Comparison of ENCODE assay signal across 8 mouse cellular contexts in the genomic region with DNA sequence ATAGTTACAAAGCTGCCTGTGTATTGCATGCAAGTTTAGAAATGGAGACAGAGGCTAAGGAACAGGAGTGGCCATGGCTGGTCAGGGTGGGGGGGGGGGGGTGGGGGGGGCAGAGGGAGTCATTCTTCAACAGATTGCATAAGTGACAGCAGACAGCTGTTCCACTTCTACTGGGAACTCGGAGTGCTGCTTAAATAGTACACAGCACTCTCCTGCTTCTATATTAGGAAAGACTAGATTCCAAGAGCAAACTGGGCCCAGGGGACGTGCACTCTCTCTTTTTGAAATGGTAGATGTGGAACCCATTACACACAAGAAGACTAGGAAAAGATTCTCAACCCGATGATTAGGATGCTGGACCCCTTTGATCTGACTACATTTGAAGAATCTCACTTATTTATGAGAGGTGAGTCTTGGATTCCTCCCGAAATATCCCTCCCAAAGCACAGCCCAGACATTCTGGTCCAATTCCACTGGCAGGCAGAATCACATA. TPM values are rescaled to one million over a fixed set of nuclear protein-coding genes. Genes with fewer than 3 reads are reported as not detected.
DNase-seq lines count a peak whose midpoint lies in the region; ATAC-seq and TF ChIP-seq lines count a peak whose summit lies in the region.

A gene (plus strand): TSS at position 269 of the 493 bp plus-strand sequence.

- H3K4me1 ChIP-seq in embryonic facial prominence, embryonic 14.5 days (ENCODE audit: control insufficient read depth, insufficient read depth, low read length) = peaks cover 6% of the 10 kb centered on the region; the same call in 1 of the 2 replicates
- peaks cover 11% of the 10 kb centered on the region; the same call in 1 of the 2 replicates for H3K4me1 ChIP-seq in intestine, embryonic 15.5 days (replicated peaks)
- H3K4me1 ChIP-seq in liver, postnatal 0 days (ENCODE audit: insufficient read depth) = peaks cover 6% of the 10 kb centered on the region; the same call in 1 of the 2 replicates
- H3K4me1 ChIP-seq in midbrain, embryonic 16.5 days (ENCODE audit: control insufficient read depth, insufficient read depth, low read length) = no peaks in the 10 kb centered on the region
- no peaks in the 10 kb centered on the region for H3K4me1 ChIP-seq in hindbrain, embryonic 11.5 days (replicated peaks; ENCODE audit: control insufficient read depth, insufficient read depth, low read length)

- H3K27me3 ChIP-seq in embryonic facial prominence, embryonic 14.5 days (replicated peaks; ENCODE audit: control insufficient read depth, insufficient read depth, low read length) = no peaks in the 10 kb centered on the region
- no peaks in the 10 kb centered on the region for H3K27me3 ChIP-seq in intestine, embryonic 15.5 days (replicated peaks)
- H3K27me3 ChIP-seq in liver, postnatal 0 days (ENCODE audit: insufficient read depth, low read length) = no peaks in the 10 kb centered on the region
- no peaks in the 10 kb centered on the region for H3K27me3 ChIP-seq in midbrain, embryonic 16.5 days (ENCODE audit: control insufficient read depth, insufficient read depth, low read depth, low read length)
- H3K27me3 ChIP-seq in hindbrain, embryonic 11.5 days (ENCODE audit: control insufficient read depth, insufficient read depth, low read length) = no peaks in the 10 kb centered on the region

- no peak within 1 kb of the TSS for H3K9ac ChIP-seq in embryonic facial prominence, embryonic 14.5 days (ENCODE audit: low read depth, low read length)
- H3K9ac ChIP-seq in intestine, embryonic 15.5 days = 0 out of 2 replicates have a peak within 1 kb of the TSS, but pooled peaks have one; percentile 6
- no peak within 1 kb of the TSS for H3K9ac ChIP-seq in liver, postnatal 0 days (replicated peaks)
- H3K9ac ChIP-seq in midbrain, embryonic 16.5 days (ENCODE audit: low read depth, low read length) = no peak within 1 kb of the TSS
- no peak within 1 kb of the TSS for H3K9ac ChIP-seq in hindbrain, embryonic 11.5 days (ENCODE audit: low read depth, low read length)

- H3K27ac ChIP-seq in embryonic facial prominence, embryonic 14.5 days (replicated peaks; ENCODE audit: low read depth, low read length) = peak within 1 kb of the TSS; percentile 22
- peak within 1 kb of the TSS; percentile 88 for H3K27ac ChIP-seq in intestine, embryonic 15.5 days
- 0 out of 2 replicates have a peak within 1 kb of the TSS, but pooled peaks have one; percentile 16 for H3K27ac ChIP-seq in liver, postnatal 0 days (ENCODE audit: low read depth)
- H3K27ac ChIP-seq in midbrain, embryonic 16.5 days (ENCODE audit: low read length) = no peak within 1 kb of the TSS
- H3K27ac ChIP-seq in hindbrain, embryonic 11.5 days (ENCODE audit: low read depth, low read length) = no peak within 1 kb of the TSS

- peak; percentile 31 to 60 for DNase-seq in left cerebral cortex, postnatal 14 days (ENCODE audit: low spot score in 2 of 2)
- no peak for DNase-seq in left cerebral cortex, adult 8-10 months (ENCODE audit: low spot score in 2 of 2)
- peak; percentile 73 for DNase-seq in embryonic facial prominence, embryonic 14.5 days (ENCODE audit: low spot score)
- no peak for DNase-seq in liver, postnatal 0 days
- DNase-seq in spleen, adult 12 weeks (ENCODE audit: low spot score) = no peak
- DNase-seq in hindbrain, embryonic 11.5 days (ENCODE audit: low spot score) = no peak

- WGBS in embryonic facial prominence, embryonic 14.5 days = 31% methylated on average over 4 of the region's 4 CpGs
- WGBS in intestine, embryonic 15.5 days = 34% methylated on average over 4 of the region's 4 CpGs
- WGBS in liver, postnatal 0 days (ENCODE audit: insufficient replicate concordance) = 55% methylated on average over 4 of the region's 4 CpGs
- WGBS in midbrain, embryonic 16.5 days = 77% methylated on average over 4 of the region's 4 CpGs
- WGBS in hindbrain, embryonic 11.5 days = 60% methylated on average over 4 of the region's 4 CpGs

- TF ChIP-seq EP300 in liver, postnatal 0 days (IDR thresholded peaks at IDR 0.05; ENCODE audit: low read depth) = no peak

- intact Hi-C loops in left cerebral cortex, postnatal 14 days (cut with DNase I) = no loop called here

- peaks cover 15% of the 10 kb centered on the region; the same call in 1 of the 2 replicates for H3K36me3 ChIP-seq in embryonic facial prominence, embryonic 14.5 days (ENCODE audit: control insufficient read depth, insufficient read depth, low read length)
- no peaks in the 10 kb centered on the region for H3K36me3 ChIP-seq in intestine, embryonic 15.5 days
- no peaks in the 10 kb centered on the region for H3K36me3 ChIP-seq in liver, postnatal 0 days (replicated peaks; ENCODE audit: insufficient read depth, low read length)
- H3K36me3 ChIP-seq in midbrain, embryonic 16.5 days (ENCODE audit: control insufficient read depth, insufficient read depth, low read length) = no peaks in the 10 kb centered on the region
- no peaks in the 10 kb centered on the region for H3K36me3 ChIP-seq in hindbrain, embryonic 11.5 days (ENCODE audit: control insufficient read depth, insufficient read depth, low read length)

- ATAC-seq in embryonic facial prominence, embryonic 14.5 days (ENCODE audit: low read depth) = peak; percentile 72; the same call in 1 of the 2 replicates
- peak; percentile 85 for ATAC-seq in intestine, embryonic 15.5 days
- ATAC-seq in liver, postnatal 0 days = no peak
- ATAC-seq in midbrain, embryonic 16.5 days = no peak
- no peak for ATAC-seq in hindbrain, embryonic 11.5 days (ENCODE audit: low FRiP score)

- H3K4me3 ChIP-seq in embryonic facial prominence, embryonic 14.5 days (ENCODE audit: low read depth, low read length) = no peak within 1 kb of the TSS
- H3K4me3 ChIP-seq in intestine, embryonic 15.5 days (replicated peaks) = no peak within 1 kb of the TSS
- H3K4me3 ChIP-seq in liver, postnatal 0 days (ENCODE audit: low read depth, low read length) = no peak within 1 kb of the TSS
- H3K4me3 ChIP-seq in midbrain, embryonic 16.5 days (ENCODE audit: low read depth, low read length) = no peak within 1 kb of the TSS
- H3K4me3 ChIP-seq in hindbrain, embryonic 11.5 days (ENCODE audit: low read depth, low read length) = no peak within 1 kb of the TSS

- TF ChIP-seq CTCF in liver, postnatal 0 days (IDR thresholded peaks at IDR 0.05; ENCODE audit: low read depth) = no peak

- H3K4me2 ChIP-seq in embryonic facial prominence, embryonic 14.5 days (ENCODE audit: low read depth, low read length) = peak within 1 kb of the TSS; percentile 33; the same call in 1 of the 2 replicates
- peak within 1 kb of the TSS; percentile 14; the same call in 1 of the 2 replicates for H3K4me2 ChIP-seq in intestine, embryonic 15.5 days (replicated peaks)
- no peak within 1 kb of the TSS; the same call in 1 of the 2 replicates for H3K4me2 ChIP-seq in liver, postnatal 0 days (ENCODE audit: low read depth, low read length)
- no peak within 1 kb of the TSS for H3K4me2 ChIP-seq in midbrain, embryonic 16.5 days (ENCODE audit: low read length)
- no peak within 1 kb of the TSS for H3K4me2 ChIP-seq in hindbrain, embryonic 11.5 days (replicated peaks; ENCODE audit: low read depth, low read length)

- no peaks in the 10 kb centered on the region for H3K9me3 ChIP-seq in embryonic facial prominence, embryonic 14.5 days (ENCODE audit: control insufficient read depth, low read length)
- H3K9me3 ChIP-seq in intestine, embryonic 15.5 days = no peaks in the 10 kb centered on the region
- no peaks in the 10 kb centered on the region for H3K9me3 ChIP-seq in liver, postnatal 0 days (ENCODE audit: low read length)
- H3K9me3 ChIP-seq in midbrain, embryonic 16.5 days (replicated peaks; ENCODE audit: control insufficient read depth, low read length, poor library complexity, severe bottlenecking) = no peaks in the 10 kb centered on the region
- no peaks in the 10 kb centered on the region for H3K9me3 ChIP-seq in hindbrain, embryonic 11.5 days (ENCODE audit: control insufficient read depth, low read length)

RNA-seq across cellular contexts. Expression of the gene that starts here (rescaled TPM):
- not detected for total RNA-seq in left cerebral cortex, postnatal 14 days (2021)
- under 1 TPM in 1 of 4 experiments, not detected in 3; 0.06 TPM for total RNA-seq in left cerebral cortex, adult 8-10 months (2022)
- polyA plus RNA-seq in embryonic facial prominence, embryonic 14.5 days (2014; fragmentation: Nextera tagmentation; extraction: Ambion mirVana) = 0.10 and 0.12 TPM in 2 replicates
- polyA plus RNA-seq in intestine, embryonic 15.5 days (2015; fragmentation: Nextera tagmentation; extraction: Ambion mirVana) = 0.08 TPM in 2 replicates
- polyA plus RNA-seq in liver, postnatal 0 days (2015; fragmentation: Nextera tagmentation; extraction: Ambion mirVana) = not detected in 2 replicates
- not detected in 2 replicates for polyA plus RNA-seq in midbrain, embryonic 16.5 days (2015; fragmentation: Nextera tagmentation; extraction: Ambion mirVana)
- not detected in 2 replicates for polyA plus RNA-seq in hindbrain, embryonic 11.5 days (2014; fragmentation: Nextera tagmentation; extraction: Ambion mirVana)

Comparison
In these comparisons a context has a peak if more than half of its experiments do, and no peak if none do; other contexts are left out.
1. Peak in DNase-seq in left cerebral cortex, postnatal 14 days; RNA of the gene not detected or under 1 TPM.
2. Peak in DNase-seq, ATAC-seq, H3K27ac ChIP-seq and H3K4me2 ChIP-seq in embryonic facial prominence, embryonic 14.5 days; RNA of the gene not detected or under 1 TPM.
3. Peak in ATAC-seq, H3K27ac ChIP-seq, H3K9ac ChIP-seq and H3K4me2 ChIP-seq in intestine, embryonic 15.5 days; RNA of the gene not detected or under 1 TPM.